Mouse (Mus musculus) ES-Bruce4 (cell line): Measurements from ENCODE around the gene Usp11. TPM values are rescaled to one million over a fixed set of nuclear protein-coding genes. Genes with fewer than 3 reads are reported as not detected.

Experiments
- H3K27ac ChIP-seq: 2 replicates; pipeline ENCODE4 v1.5.1; 2012; ENCODE audit warnings: low read length, inconsistent platforms; ENCODE audit not compliant: insufficient read depth
- H3K27me3 ChIP-seq: 2 replicates; pipeline ENCODE4 v1.6.1; 2012; ENCODE audit warnings: mild to moderate bottlenecking, low read length, inconsistent platforms; ENCODE audit not compliant: control insufficient read depth, poor library complexity, insufficient read depth, severe bottlenecking
- H3K36me3 ChIP-seq: 2 replicates; pipeline ENCODE4 v1.6.1; 2012; ENCODE audit warnings: inconsistent platforms, mild to moderate bottlenecking, low read length, moderate library complexity; ENCODE audit not compliant: control insufficient read depth, poor library complexity, insufficient read depth, severe bottlenecking
- H3K4me1 ChIP-seq: one replicate; pipeline ENCODE4 v1.8.1; 2011; ENCODE audit warnings: low read length; ENCODE audit not compliant: control insufficient read depth, insufficient read depth
- H3K4me3 ChIP-seq: 2 replicates; pipeline ENCODE4 v1.5.1; 2011; ENCODE audit warnings: low read depth, mild to moderate bottlenecking, low read length
- H3K9ac ChIP-seq: 2 replicates; pipeline ENCODE4 v1.6.1; 2012; ENCODE audit warnings: low read depth, mild to moderate bottlenecking, inconsistent platforms; ENCODE audit not compliant: poor library complexity, severe bottlenecking
- H3K9me3 ChIP-seq: replicated peaks from 2 replicates; pipeline ENCODE4 v1.6.1; 2012; ENCODE audit warnings: mild to moderate bottlenecking, low read length, inconsistent platforms; ENCODE audit not compliant: control insufficient read depth, poor library complexity, insufficient read depth, severe bottlenecking
- CTCF ChIP-seq: IDR thresholded peaks from one replicate; pipeline ENCODE4 v1.8.1; 2011; ENCODE audit warnings: low read depth, low read length
- EP300 ChIP-seq: IDR thresholded peaks from 2 replicates; pipeline ENCODE4 v1.6.1; 2011; ENCODE audit warnings: low read depth, low read length; ENCODE audit not compliant: insufficient read depth
- POLR2A ChIP-seq: IDR thresholded peaks from one replicate; pipeline ENCODE4 v1.8.1; 2011; ENCODE audit warnings: low read length; ENCODE audit not compliant: insufficient read depth
- polyA plus RNA-seq: library from polyadenylated mRNA; stranded (reverse); fragments of >200 nt; gene quantifications from 2 replicates; pipeline ENCODE4 v1.2.4, GENCODE M21; 2011; ENCODE audit warnings: low read depth; ENCODE audit not compliant: missing spikeins, insufficient read depth, insufficient read length

The Usp11 gene
- polyA plus RNA-seq, 1 experiment: 50.9 TPM

DNA sequence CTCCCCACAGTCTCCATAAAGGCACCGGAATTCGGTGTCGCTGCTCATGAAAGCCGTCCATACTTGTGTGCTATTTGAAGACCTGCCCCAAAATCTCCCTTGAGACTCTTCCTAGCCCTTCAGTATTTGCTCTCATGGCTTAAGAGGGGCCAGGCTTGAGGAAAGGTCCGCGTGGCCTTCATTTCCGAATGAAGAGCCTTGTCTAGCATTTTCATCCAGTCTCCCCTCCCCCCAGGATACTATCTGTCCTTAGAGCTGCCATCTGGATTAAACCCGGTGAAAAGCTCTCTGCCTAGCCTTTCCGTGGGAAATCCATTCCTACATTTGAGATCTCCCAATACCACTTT, 40.3 kb upstream of the Usp11 start:
- Histone ChIP-seq H3K27me3 (no peaks in the 10 kb centered on the region), H3K36me3 (peaks cover 26% of the 10 kb centered on the region), H3K27ac (no peak overlapping the region; the same call in 1 of the 2 replicates), H3K9me3 (no peaks in the 10 kb centered on the region), H3K4me1 (no peaks in the 10 kb centered on the region), H3K9ac (peak overlapping the region; percentile 76), H3K4me3 (peak overlapping the region; percentile 85)
- no peak for TF ChIP-seq EP300
- TF ChIP-seq POLR2A: no peak
- TF ChIP-seq CTCF: no peak

GRCm38 (mm10) chrX:20687519-20688067, 16.1 kb upstream of the Usp11 start, which contains the start of gene Cdk16:
Gene Cdk16 (plus strand): TSS chrX:20687954.
- Histone ChIP-seq H3K4me1 (no peaks in the 10 kb centered on the region), H3K27me3 (no peaks in the 10 kb centered on the region), H3K27ac (peak within 1 kb of the TSS; percentile 95), H3K9me3 (no peaks in the 10 kb centered on the region), H3K36me3 (peaks cover 3% of the 10 kb centered on the region; the same call in 1 of the 2 replicates), H3K9ac (peak within 1 kb of the TSS; percentile 98), H3K4me3 (peak within 1 kb of the TSS; percentile 82)
- TF ChIP-seq CTCF (no peak), POLR2A (no peak), EP300 (no peak)

DNA sequence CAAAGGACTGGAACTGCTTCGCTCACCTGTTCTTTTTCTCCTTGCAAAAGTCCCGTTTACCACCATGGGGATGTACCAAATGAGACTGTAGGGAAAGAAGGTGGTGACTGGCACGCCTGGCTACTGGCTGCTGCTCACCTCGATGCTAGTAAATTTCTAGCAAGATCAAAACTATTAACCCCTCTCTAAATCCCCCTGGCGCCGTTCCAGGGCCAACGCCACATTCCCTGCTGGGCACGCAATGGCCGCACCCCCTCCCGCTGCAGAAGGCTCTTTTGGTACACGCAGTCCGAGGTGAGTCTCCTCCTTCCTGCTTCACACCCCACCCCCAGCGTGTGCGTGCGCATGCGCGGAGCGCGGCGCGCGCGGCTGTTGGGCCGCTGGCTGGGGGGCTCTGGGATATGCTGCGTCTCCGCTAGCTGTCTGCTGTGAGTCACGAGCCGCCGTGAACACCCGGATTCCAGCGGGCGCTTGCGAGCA, 15.6 kb upstream of the Usp11 start:
- H3K4me3 ChIP-seq: peak overlapping the region; percentile 82
- peak overlapping the region; percentile 95 for H3K27ac ChIP-seq
- peak overlapping the region; percentile 98 for H3K9ac ChIP-seq
- no peaks in the 10 kb centered on the region for H3K27me3 ChIP-seq
- TF ChIP-seq POLR2A: peak; percentile 39
- TF ChIP-seq EP300: no peak
- peaks cover 4% of the 10 kb centered on the region; the same call in 1 of the 2 replicates for H3K36me3 ChIP-seq
- no peaks in the 10 kb centered on the region for H3K9me3 ChIP-seq
- no peaks in the 10 kb centered on the region for H3K4me1 ChIP-seq

GRCm38 (mm10) chrX:20688615-20689014, 15.1 kb upstream of the Usp11 start:
- no peaks in the 10 kb centered on the region for H3K9me3 ChIP-seq
- no peaks in the 10 kb centered on the region for H3K27me3 ChIP-seq
- peaks cover 8% of the 10 kb centered on the region; the same call in 1 of the 2 replicates for H3K36me3 ChIP-seq
- H3K4me3 ChIP-seq: peak overlapping the region; percentile 82
- TF ChIP-seq EP300 (no peak), CTCF (no peak), POLR2A (no peak)
- no peaks in the 10 kb centered on the region for H3K4me1 ChIP-seq
- peak overlapping the region; percentile 98 for H3K9ac ChIP-seq
- peak overlapping the region; percentile 40; the same call in 1 of the 2 replicates for H3K27ac ChIP-seq

GRCm38 (mm10) chrX:20691566-20691965, 12.1 kb upstream of the Usp11 start:
- H3K27ac ChIP-seq: no peak overlapping the region
- no peaks in the 10 kb centered on the region for H3K4me1 ChIP-seq
- TF ChIP-seq EP300: no peak
- no peak for TF ChIP-seq CTCF
- no peak for TF ChIP-seq POLR2A
- H3K9me3 ChIP-seq: no peaks in the 10 kb centered on the region
- H3K27me3 ChIP-seq: no peaks in the 10 kb centered on the region
- no peak overlapping the region for H3K9ac ChIP-seq
- H3K36me3 ChIP-seq: peaks cover 28% of the 10 kb centered on the region
- H3K4me3 ChIP-seq: no peak overlapping the region

DNA sequence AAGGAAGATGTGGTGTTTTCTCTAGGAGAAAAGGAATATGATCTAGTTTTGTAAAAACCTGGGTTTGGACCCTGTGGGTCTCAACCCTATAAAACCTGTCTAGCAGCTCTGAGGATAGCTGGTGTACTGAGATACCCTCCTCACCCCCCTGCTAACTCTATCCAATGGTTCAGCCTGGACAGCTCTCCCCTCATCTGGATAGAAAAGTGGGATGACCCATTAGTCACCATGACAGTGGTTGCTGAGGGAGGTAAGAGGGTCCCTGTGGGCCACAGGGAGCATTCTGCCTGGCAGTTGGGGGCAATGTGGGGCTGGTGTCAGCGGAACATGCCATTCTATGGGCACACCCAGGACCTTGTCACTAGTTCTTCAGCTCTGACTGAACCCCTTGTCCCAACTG, 11.1 kb upstream of the Usp11 start:
- no peak overlapping the region for H3K9ac ChIP-seq
- peaks cover 35% of the 10 kb centered on the region for H3K36me3 ChIP-seq
- TF ChIP-seq POLR2A (no peak), EP300 (no peak), CTCF (no peak)

More for the DNA sequence above, 11.1 kb upstream of the Usp11 start:
- Histone ChIP-seq H3K9me3 (no peaks in the 10 kb centered on the region), H3K27ac (no peak overlapping the region), H3K27me3 (no peaks in the 10 kb centered on the region), H3K4me1 (no peaks in the 10 kb centered on the region), H3K4me3 (no peak overlapping the region)
